Mouse (Mus musculus) lung, adult 18-20 months (tissue): ENCODE measurements around the gene Vmn2r4.
"Not testable (repeated sequence)": the region's sequence is repeated elsewhere in the genome, so short reads cannot be mapped to it uniquely, and the experiment has no call there.

Source experiments
- DNase-seq, 2 experiments: peaks; one replicate each; pipeline ENCODE4 v3.0.0; 2022; ENCODE audit warnings: mixed read lengths in 2 of 2

Gene Vmn2r4

DNA sequence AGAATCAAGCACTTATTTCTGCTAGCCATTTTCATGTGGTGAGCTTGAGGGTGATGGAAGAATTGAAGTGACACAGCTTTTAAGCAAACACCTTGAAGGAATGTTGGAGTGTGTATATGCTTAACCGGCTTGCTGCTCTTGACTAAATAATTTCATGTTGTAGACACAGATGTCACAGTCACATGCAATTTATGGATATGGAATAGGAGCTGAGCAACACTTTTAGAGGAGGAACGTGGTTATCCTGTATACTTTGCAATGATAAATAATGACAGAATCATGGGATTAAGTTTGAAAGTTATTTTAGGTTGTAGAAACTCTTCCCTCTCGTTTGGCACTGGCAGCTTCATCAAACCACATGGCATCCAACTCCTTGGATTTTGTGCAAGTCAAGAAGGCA lies at the start of gene Vmn2r4:
TSS of gene Vmn2r4 (minus strand) at position 101 of the 400 bp plus-strand sequence.
- DNase-seq, result not testable (repeated sequence)

GRCm38 (mm10) chr3:64434261-64434660 lies 19.1 kb upstream of the Vmn2r4 start:
- not testable (repeated sequence) for DNase-seq

GRCm38 (mm10) chr3:64428117-64428798 lies 13.1 kb upstream of the Vmn2r4 start:
- DNase-seq, result not testable (repeated sequence)

- not testable (repeated sequence) for DNase-seq
Observed at GRCm38 (mm10) chr3:64422141-64422540, 7.0 kb upstream of the Vmn2r4 start.

- not testable (repeated sequence) for DNase-seq
Observed at GRCm38 (mm10) chr3:64417477-64417876, 2.3 kb upstream of the Vmn2r4 start.

GRCm38 (mm10) chr3:64414253-64414652 lies 915 bp downstream of the Vmn2r4 start:
- not testable (repeated sequence) for DNase-seq

GRCm38 (mm10) chr3:64359286-64360035 lies 55.7 kb downstream of the Vmn2r4 start:
- no peak for DNase-seq
